Mouse (Mus musculus) CD8-positive naive resting alpha-beta T cell, adult 2 months (primary cell): Measurements from ENCODE around the gene Col4a2.

Source experiments
- DNase-seq, 2 experiments: peaks; one replicate each; pipeline ENCODE4 v3.0.0; 2022; ENCODE audit warnings: low read depth in 2 of 2, low spot score in 2 of 2

Gene Col4a2

GRCm38 (mm10) chr8:11323681-11324080, 11.1 kb downstream of the Col4a2 start:
- no peak for DNase-seq

- DNase-seq = no peak
Measured at GRCm38 (mm10) chr8:11324801-11325395, 12.3 kb downstream of the Col4a2 start.

- DNase-seq = no peak
Measured at GRCm38 (mm10) chr8:11327298-11327697, 14.7 kb downstream of the Col4a2 start.

- no peak for DNase-seq
Measured at GRCm38 (mm10) chr8:11327722-11328417, 15.3 kb downstream of the Col4a2 start.

GRCm38 (mm10) chr8:11331561-11331960, 19.0 kb downstream of the Col4a2 start:
- DNase-seq = no peak

- DNase-seq = no peak
Measured at GRCm38 (mm10) chr8:11333746-11334145, 21.1 kb downstream of the Col4a2 start.

- DNase-seq = no peak
Measured at GRCm38 (mm10) chr8:11334493-11334892, 21.9 kb downstream of the Col4a2 start.

- no peak for DNase-seq
Measured at GRCm38 (mm10) chr8:11335238-11335637, 22.6 kb downstream of the Col4a2 start.

- DNase-seq = no peak
Measured at GRCm38 (mm10) chr8:11336346-11336745, 23.7 kb downstream of the Col4a2 start.

GRCm38 (mm10) chr8:11337642-11338041, 25.0 kb downstream of the Col4a2 start:
- DNase-seq = no peak

- DNase-seq = no peak
Measured at GRCm38 (mm10) chr8:11338507-11338906, 25.9 kb downstream of the Col4a2 start.

- DNase-seq = no peak
Measured at GRCm38 (mm10) chr8:11340310-11341110, 27.9 kb downstream of the Col4a2 start.

GRCm38 (mm10) chr8:11341111-11341566, 28.5 kb downstream of the Col4a2 start:
- DNase-seq = no peak

GRCm38 (mm10) chr8:11344459-11344858, 31.9 kb downstream of the Col4a2 start:
- DNase-seq = no peak

GRCm38 (mm10) chr8:11346225-11346624, 33.6 kb downstream of the Col4a2 start:
- no peak for DNase-seq

GRCm38 (mm10) chr8:11347699-11348098, 35.1 kb downstream of the Col4a2 start:
- no peak for DNase-seq

GRCm38 (mm10) chr8:11348622-11349021, 36.0 kb downstream of the Col4a2 start:
- DNase-seq = no peak

GRCm38 (mm10) chr8:11351355-11351754, 38.8 kb downstream of the Col4a2 start:
- DNase-seq = no peak

- no peak for DNase-seq
Measured at GRCm38 (mm10) chr8:11352514-11352913, 39.9 kb downstream of the Col4a2 start.

- no peak for DNase-seq
Measured at GRCm38 (mm10) chr8:11354800-11355451, 42.3 kb downstream of the Col4a2 start.

GRCm38 (mm10) chr8:11355900-11356299, 43.3 kb downstream of the Col4a2 start:
- no peak for DNase-seq
